Mouse (Mus musculus): ENCODE data around the gene Cep295nl.

GRCm38 (mm10) chr11:118362501-118362900, 20.2 kb upstream of the Cep295nl start:
- TF ChIP-seq MYOG (IDR thresholded peaks at IDR 0.05; ENCODE audit: control insufficient read depth, extremely low read depth, insufficient read length) = no peak
- TF ChIP-seq CTCF (IDR thresholded peaks at IDR 0.05; ENCODE audit: control insufficient read depth, insufficient read depth, insufficient read length) = no peak
- TF ChIP-seq MYOD1 (IDR thresholded peaks at IDR 0.05; ENCODE audit: control insufficient read depth, insufficient read length, low read depth) = no peak
